Mouse (Mus musculus): ENCODE measurements around the gene Spc24.

Spc24 gene

DNA sequence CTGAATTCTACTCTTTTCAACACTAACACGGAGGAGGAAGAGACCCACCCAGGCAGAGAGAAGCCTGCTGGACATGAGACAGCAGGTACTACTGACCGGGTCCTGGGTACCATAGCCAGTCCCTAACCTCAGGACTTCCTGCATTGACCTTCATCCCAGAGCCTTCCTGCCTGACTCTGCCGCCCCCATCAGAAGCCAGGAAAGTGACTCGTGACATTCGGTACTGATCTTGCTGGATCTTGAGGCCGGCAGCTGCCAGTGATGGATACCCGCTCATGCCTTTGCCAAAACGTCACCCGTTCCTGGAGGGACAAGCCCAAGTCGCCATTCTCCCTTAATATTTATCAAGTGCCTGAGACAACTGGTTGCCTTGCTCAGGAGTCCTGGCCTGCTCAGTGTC is 11.6 kb downstream of the Spc24 start:
- no peak for DNase-seq (ENCODE audit: low spot score)

- peak; percentile 77 for DNase-seq (ENCODE audit: low spot score)
Measured at GRCm38 (mm10) chr9:21748033-21748432, 12.1 kb downstream of the Spc24 start.

- DNase-seq (ENCODE audit: low spot score), result no peak
Measured at GRCm38 (mm10) chr9:21747238-21747774, 12.8 kb downstream of the Spc24 start.

- DNase-seq (ENCODE audit: low spot score), result no peak
Measured at GRCm38 (mm10) chr9:21741514-21741913, 18.6 kb downstream of the Spc24 start.

GRCm38 (mm10) chr9:21740427-21740826 is 19.7 kb downstream of the Spc24 start:
- DNase-seq (ENCODE audit: low spot score), result no peak

DNA sequence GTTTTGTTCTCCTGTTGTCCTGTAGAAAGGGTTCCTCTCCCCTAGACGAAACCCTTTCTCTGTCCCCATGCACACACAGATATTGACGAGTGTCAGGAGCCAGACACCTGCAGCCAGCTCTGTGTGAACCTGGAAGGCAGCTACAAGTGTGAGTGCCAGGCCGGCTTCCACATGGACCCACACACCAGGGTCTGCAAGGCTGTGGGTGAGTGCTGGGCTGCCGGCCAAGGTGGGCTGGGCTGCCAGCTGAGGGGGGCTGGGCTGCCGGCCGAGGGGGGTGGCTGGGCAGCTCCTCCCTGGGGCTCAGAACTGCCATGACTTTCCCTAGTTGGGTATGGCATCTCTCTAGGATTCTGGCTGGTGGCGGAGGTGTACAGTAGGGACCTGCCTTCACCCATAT is 21.3 kb downstream of the Spc24 start:
- no peak for DNase-seq (ENCODE audit: low spot score)

DNA sequence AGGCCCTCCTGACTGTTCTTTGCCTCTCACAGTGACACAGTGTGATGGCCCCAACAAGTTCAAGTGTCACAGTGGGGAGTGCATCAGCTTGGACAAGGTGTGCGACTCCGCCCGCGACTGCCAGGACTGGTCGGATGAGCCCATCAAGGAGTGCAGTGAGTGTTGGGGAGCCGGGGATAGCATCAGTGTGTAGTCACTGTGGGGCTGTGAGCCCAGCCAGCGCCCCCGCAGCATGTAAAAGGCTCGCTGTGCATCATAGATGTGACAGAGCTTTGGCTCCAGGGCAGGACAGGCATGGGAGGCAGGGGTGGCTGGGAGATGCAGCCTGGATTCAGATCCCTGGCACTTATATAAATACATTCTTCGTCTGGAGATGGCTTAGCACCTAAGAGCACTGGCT is 22.9 kb downstream of the Spc24 start:
- DNase-seq (ENCODE audit: low spot score), result no peak

GRCm38 (mm10) chr9:21736580-21736979 is 23.5 kb downstream of the Spc24 start:
- no peak for DNase-seq (ENCODE audit: low spot score)

DNA sequence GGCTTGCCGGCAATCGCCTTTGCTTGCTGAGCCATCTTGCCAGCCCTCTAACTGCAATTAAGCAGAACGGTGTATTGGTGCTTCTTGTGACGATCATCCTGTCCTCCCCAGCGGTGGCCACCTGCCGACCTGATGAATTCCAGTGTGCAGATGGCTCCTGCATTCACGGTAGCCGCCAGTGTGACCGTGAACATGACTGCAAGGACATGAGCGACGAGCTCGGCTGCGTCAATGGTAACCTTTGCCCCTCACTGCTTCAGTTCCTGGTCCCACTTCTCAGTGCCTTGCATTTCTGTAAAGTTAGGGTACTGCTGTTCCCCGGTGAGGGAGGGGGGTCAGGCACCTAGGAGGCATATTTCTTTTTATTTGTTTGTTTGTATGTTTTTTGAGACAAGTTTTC is 25.0 kb downstream of the Spc24 start:
- no peak for DNase-seq (ENCODE audit: low spot score)

DNA sequence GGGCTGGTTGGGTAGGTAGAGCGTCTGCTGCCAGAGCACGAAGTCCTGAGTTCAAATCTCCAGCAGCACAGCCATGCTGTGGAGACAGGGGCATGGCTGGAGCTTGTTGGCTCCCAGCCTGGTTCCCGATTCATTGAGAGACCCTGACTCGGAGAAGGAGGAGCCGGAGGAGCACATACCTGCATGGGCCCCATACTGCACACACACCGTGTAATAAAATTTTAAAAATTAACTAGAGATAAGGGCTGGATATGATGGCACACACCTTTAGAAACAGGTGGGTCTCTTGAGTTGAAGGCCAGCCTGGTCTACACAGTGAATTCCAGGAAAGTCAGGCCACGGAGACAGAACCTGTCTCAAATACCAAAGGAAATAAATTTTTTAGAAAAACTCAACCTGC is 26.1 kb downstream of the Spc24 start:
- no peak for DNase-seq (ENCODE audit: low spot score)

DNA sequence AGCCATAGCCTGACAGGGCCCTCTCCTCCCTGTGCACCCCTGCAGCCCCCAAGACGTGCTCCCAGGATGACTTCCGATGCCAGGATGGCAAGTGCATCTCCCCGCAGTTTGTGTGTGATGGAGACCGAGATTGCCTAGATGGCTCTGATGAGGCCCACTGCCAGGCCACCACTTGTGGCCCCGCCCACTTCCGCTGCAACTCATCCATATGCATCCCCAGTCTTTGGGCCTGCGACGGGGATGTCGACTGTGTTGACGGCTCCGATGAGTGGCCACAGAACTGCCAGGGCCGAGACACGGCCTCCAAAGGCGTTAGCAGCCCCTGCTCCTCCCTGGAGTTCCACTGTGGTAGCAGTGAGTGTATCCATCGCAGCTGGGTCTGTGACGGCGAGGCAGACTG is 26.7 kb downstream of the Spc24 start:
- DNase-seq (ENCODE audit: low spot score), result no peak

- no peak for DNase-seq (ENCODE audit: low spot score)
Measured at GRCm38 (mm10) chr9:21732288-21732687, 27.8 kb downstream of the Spc24 start.

DNA sequence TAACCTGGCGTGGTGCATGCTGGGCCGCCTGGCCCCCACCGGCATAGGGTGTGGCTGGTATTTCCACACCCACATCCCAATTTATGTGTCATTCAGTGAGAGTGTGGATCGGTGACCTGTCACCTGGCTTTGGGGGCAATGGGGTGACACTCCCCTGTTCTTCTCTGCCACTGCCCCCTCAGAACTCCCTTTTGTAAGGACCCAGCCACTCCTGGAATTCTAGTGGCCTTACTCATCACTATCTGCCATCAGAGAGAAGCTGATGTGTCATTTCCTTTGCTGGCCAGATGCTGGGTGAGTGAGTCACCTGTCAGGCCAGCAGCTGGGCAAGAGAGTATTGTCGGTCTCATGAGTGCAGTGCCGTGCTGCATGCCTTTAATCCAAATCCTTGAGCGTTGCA is 30.8 kb downstream of the Spc24 start:
- no peak for DNase-seq (ENCODE audit: low spot score)

DNA sequence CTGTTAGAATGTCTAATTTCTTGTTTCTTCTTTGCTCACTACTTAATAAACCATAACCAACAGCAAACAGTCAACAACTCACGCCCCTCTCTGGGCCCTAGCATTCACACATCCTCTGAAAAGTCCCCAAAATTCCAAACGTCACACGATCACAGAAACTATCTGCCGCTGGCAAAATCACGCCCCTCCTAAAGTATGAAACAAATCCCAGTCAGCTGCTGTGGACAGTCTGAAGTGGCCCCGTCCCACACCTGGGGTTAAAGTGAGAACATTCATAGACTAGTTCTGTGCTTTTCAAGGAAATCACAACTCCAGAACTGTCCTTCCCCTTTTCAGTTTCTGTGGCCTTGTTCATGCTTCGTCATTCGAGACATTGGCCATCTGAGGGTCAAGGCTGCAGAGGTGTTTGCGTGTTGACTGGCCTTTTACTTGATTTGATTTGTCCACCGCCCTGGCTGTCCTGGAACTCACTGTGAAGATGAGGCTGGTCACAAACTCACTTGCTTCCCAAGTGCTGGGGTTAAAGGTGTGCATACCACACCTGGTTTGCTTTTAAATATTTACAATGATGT is 31.8 kb downstream of the Spc24 start:
- no peak for DNase-seq (ENCODE audit: low spot score)

- no peak for DNase-seq (ENCODE audit: low spot score)
Measured at GRCm38 (mm10) chr9:21726218-21726975, 33.7 kb downstream of the Spc24 start.

DNA sequence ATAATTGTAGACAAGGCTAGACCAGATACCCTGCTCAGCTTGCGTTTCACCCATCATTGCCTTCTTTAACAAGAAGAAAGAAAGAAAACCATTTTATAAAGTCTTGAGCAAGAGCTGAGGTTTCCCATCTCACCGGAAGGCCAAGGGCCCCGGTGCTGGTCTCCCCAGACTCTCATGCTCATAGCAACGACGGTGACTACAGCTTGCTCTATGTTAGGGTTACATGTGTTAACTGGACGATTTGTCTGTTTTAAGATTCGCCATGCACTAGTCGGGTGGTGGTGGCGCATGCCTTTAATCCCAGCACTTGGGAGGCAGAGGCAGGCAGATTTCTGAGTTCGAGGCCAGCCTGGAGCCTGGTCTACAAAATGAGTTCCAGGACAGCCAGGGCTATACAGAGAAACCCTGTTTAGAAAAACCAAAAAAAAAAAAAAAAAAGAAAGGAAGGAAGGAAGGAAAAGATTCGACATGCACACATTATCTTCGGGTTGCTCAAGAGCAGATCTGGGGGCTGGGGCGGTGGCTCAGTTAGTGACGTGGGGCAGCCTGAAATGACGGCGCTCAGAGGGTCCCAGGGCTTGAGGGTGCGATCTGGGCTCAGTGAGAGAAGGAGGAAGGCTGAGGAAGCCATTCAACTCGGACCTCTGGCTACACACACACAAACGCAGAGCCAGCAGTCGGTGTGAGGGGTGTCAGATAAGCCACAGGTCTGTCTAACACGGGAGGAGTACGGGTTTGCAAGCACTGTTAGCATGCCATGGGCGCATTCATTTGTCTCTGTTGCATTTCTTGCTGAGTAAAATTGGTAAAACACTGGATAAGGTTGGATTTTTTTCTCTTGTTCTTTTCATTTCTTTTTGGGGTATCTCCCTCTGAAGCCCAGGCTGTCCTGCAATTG is 34.6 kb downstream of the Spc24 start:
- DNase-seq (ENCODE audit: low spot score), result no peak

DNA sequence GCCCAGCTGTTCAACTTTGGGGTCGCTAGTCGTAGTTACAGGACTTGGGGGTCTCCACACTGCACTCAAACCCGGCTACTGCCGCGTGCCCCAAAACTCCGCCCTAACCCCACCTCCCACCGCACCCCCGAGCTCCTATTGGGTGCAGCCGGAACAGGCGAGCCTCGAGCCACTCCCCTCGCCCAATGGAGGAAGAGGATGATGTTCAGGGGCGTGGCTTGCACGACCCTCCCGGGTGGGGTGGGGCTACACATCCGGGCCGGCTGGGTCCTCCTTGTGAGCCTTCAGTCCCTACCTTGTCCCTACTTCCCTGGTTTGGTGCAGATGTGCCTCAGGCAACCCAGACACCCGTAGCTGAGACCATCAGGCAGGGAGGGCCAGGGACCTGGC is 36.0 kb downstream of the Spc24 start:
- DNase-seq (ENCODE audit: low spot score), result peak; percentile 94

DNA sequence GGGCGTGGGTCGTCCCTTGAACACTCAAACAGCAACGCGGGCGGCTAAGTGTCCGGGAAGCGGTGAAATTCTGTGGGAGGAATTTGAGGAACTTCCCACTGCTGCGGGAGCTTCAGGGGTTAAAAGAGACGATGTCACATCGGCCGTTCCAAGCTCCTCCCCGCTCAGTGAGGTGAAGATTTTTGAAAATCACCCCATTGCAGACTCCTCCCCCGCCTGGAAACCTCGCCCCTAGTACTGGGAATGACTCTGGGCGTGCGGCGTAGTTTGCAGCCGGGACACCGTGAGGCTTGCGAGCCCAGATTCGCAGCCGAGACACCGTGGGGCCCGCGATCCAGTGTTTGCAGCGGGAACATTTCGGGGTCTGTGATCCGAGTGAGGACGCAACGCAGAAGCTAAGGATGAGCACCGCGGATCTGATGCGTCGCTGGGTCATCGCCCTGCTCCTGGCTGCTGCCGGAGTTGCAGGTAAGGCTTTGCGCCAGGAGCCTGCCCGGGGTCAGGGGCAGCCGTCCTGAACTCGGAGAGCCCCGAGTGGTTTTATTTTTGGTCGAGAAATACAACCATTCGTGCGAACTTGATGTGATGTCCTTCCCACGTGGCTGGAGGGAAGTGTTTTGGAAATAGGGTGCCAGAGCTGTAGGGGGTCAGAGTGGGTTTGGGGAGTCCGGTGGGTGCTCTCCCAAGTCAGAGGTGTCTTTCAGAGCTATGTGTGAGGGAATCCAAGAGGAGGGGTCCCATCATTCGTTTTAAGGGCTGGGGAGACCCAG is 36.5 kb downstream of the Spc24 start, which contains the start of gene Ldlr:
TSS of gene Ldlr (plus strand) at position 107 of the 770 bp plus-strand sequence.
- DNase-seq (ENCODE audit: low spot score), result peak; percentile 91

- DNase-seq (ENCODE audit: low spot score), result no peak
Measured at GRCm38 (mm10) chr9:21721036-21721435, 39.1 kb downstream of the Spc24 start.

DNA sequence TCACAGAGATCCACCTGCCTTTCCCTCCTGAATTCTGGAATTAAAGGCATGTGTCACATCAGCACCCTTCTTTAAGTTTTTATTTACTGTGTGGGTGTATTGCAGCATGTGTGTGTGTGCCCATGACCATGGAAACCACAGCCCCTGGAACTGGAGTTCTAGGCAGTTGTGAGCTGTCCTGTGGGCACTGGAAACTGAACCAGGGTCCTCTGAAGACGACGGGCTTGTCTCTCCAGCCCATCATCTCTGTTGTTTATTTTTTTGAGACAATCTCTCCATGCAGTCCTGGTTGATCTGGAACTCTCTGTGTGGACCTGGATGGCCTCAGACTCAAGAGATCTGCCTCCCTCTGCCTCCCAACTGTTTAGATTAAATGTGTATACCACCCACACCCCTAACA is 43.1 kb downstream of the Spc24 start:
- DNase-seq (ENCODE audit: low spot score), result no peak

DNA sequence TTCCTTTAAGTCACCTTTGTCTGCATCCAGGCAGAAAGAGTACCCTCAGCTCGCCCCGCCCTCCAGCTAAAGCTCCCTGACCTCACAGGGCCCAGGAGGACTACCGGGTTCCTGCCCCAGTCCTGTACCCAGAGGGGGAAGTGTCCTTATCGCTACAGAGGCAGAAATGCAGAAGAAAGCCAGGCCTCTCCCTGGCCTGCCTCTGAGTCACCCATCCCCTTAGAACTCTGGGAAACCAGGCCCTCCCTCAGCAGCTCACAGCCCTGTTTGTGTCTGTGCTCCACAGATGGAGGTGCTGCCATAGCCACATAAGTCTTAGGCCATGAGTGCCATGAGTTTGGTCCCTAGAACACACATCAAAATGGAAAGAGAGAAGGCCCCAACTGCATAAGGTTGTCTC is 44.8 kb downstream of the Spc24 start:
- DNase-seq (ENCODE audit: low spot score), result no peak

DNA sequence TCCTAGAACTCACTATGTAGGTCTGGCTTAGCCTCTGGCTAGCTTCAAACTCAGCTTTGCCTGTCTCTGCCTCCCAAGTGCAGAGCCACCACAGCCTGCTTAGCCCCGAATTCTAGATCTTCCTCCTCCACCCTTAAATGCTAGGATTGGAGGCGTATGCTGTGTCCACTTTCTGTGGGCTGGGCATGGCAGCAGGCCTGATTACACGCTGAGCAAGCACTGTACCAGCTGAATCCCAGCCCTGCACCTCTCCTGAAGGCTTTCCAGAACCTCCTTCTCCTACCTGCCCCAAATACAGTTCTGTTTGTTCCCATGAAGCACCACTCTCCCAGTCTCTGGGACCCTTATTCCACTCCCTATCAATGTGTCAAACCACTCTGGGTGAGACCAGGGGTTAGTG is 50.8 kb downstream of the Spc24 start:
- no peak for DNase-seq (ENCODE audit: low spot score)

All from testis, postnatal 10 days (tissue).